15 mouse cellular contexts compared by ENCODE assay signal in the genomic region with DNA sequence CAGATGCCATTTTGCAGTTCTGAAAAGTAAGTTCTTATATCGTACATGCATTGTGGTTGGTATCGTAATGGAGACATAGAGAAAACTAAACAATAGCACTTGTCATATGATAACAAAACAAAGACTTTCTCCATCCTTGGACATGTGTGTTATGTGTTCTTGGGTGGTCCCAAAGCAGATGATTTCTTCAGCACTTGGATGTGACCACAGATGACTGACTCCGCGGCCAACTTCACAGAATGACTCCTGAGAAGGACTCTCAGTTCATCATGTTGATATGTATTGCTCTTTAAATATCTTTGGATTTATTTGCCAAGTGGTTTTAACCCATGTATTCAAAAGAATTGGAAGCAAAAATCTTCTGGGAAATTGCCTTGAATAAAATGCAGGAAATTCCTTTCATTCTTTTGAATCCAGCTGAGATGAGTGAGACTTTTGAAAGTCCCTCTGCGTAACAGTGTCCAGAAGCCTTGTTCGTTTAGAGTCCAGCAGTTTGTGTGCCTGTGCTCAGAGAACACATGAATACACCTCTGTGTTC. TPM values are rescaled to one million over a fixed set of nuclear protein-coding genes. Genes with fewer than 3 reads are reported as not detected.
DNase-seq lines count a peak whose midpoint lies in the region; ATAC-seq and TF ChIP-seq lines count a peak whose summit lies in the region.
"Had no signal": no experiment of that assay in that cellular context is flagged by ENCODE, and none has a peak within 500 bp of the region (broad histone marks: within the 10 kb centered on the region; RNA-seq: fewer than 3 reads in every experiment).

No protein-coding gene starts in this region.

- H3K27me3 ChIP-seq in heart, embryonic 11.5 days (ENCODE audit: control insufficient read depth, insufficient read depth, low read length) = no peaks in the 10 kb centered on the region
- H3K27me3 ChIP-seq in kidney, postnatal 0 days (ENCODE audit: insufficient read depth, low read length) = no peaks in the 10 kb centered on the region
- H3K27me3 ChIP-seq in hindbrain, embryonic 10.5 days (ENCODE audit: insufficient read depth, poor library complexity, severe bottlenecking) = no peaks in the 10 kb centered on the region

- WGBS in heart, embryonic 11.5 days (ENCODE audit: insufficient replicate concordance) = 70% methylated on average over 6 of the region's 6 CpGs
- 56% methylated on average over 6 of the region's 6 CpGs for WGBS in kidney, postnatal 0 days
- WGBS in hindbrain, embryonic 10.5 days = 71% methylated on average over 6 of the region's 6 CpGs

- H3K4me2 ChIP-seq in heart, embryonic 11.5 days = no peak overlapping the region
- no peak overlapping the region for H3K4me2 ChIP-seq in kidney, postnatal 0 days (ENCODE audit: low read length)

- intact Hi-C loops in heart, postnatal 14 days (cut with DNase I) = loop anchor here (5.0 kb wide), 1 partner anchor 70 kb away; no protein-coding TSS in a partner anchor

- TF ChIP-seq CTCF in kidney, postnatal 0 days (IDR thresholded peaks at IDR 0.05; ENCODE audit: low read depth) = no peak

- no peak for ATAC-seq in heart, embryonic 11.5 days (replicated peaks; ENCODE audit: insufficient number of reproducible peaks, low FRiP score, low TSS enrichment)
- ATAC-seq in kidney, postnatal 0 days (replicated peaks; ENCODE audit: low FRiP score, low read depth) = no peak
- ATAC-seq: forebrain, embryonic 14.5 days; liver, postnatal 0 days had no signal

- H3K36me3 ChIP-seq in heart, embryonic 11.5 days (ENCODE audit: control insufficient read depth, insufficient read depth, low read length) = no peaks in the 10 kb centered on the region
- no peaks in the 10 kb centered on the region for H3K36me3 ChIP-seq in kidney, postnatal 0 days (ENCODE audit: insufficient read depth, low read length)
- H3K36me3 ChIP-seq in hindbrain, embryonic 10.5 days = no peaks in the 10 kb centered on the region

- H3K4me3 ChIP-seq in heart, embryonic 11.5 days (ENCODE audit: low read depth, low read length) = no peak overlapping the region
- no peak overlapping the region for H3K4me3 ChIP-seq in kidney, postnatal 0 days (replicated peaks; ENCODE audit: low read depth, low read length)
- no peak overlapping the region for H3K4me3 ChIP-seq in hindbrain, embryonic 10.5 days
- H3K4me3 ChIP-seq: erythroblast, embryonic 14.5 days had no signal

- H3K9me3 ChIP-seq in heart, embryonic 11.5 days (replicated peaks; ENCODE audit: control insufficient read depth, low read length) = no peaks in the 10 kb centered on the region
- no peaks in the 10 kb centered on the region for H3K9me3 ChIP-seq in kidney, postnatal 0 days (replicated peaks; ENCODE audit: low read length)
- H3K9me3 ChIP-seq in hindbrain, embryonic 10.5 days = no peaks in the 10 kb centered on the region

- H3K4me1 ChIP-seq in heart, embryonic 11.5 days (ENCODE audit: control insufficient read depth, insufficient read depth, low read length) = peaks cover 5% of the 10 kb centered on the region; the same call in 1 of the 2 replicates
- no peaks in the 10 kb centered on the region for H3K4me1 ChIP-seq in kidney, postnatal 0 days (replicated peaks; ENCODE audit: insufficient read depth, low read length)
- H3K4me1 ChIP-seq in hindbrain, embryonic 10.5 days (replicated peaks) = no peaks in the 10 kb centered on the region; the same call in 1 of the 2 replicates

- H3K9ac ChIP-seq in heart, embryonic 11.5 days (ENCODE audit: low read depth, low read length) = no peak overlapping the region
- no peak overlapping the region for H3K9ac ChIP-seq in kidney, postnatal 0 days (ENCODE audit: low read depth, low read length)
- H3K9ac ChIP-seq: liver, postnatal 0 days had no signal

- peak overlapping the region; percentile 37; the same call in 1 of the 2 replicates for H3K27ac ChIP-seq in heart, embryonic 11.5 days (ENCODE audit: low read depth, low read length)
- H3K27ac ChIP-seq in kidney, postnatal 0 days = no peak overlapping the region
- no peak overlapping the region for H3K27ac ChIP-seq in hindbrain, embryonic 10.5 days

- no peak for DNase-seq in heart, postnatal 14 days
- DNase-seq in kidney, postnatal 0 days (ENCODE audit: low spot score) = peak; percentile 70
- no peak for DNase-seq in kidney, adult 11 months
- DNase-seq in retina, postnatal 1 day = peak; percentile 46
- DNase-seq in retina, embryonic 14.5 days (ENCODE audit: low spot score) = no peak
- no peak for DNase-seq in hindbrain, embryonic 10.5 days (ENCODE audit: low spot score)
- DNase-seq: B cell, adult 2 months; cerebellum, adult 9-11 months; liver; liver, postnatal 0 days; spleen, adult 18-20 months; thymus, adult 18-20 months had no signal

RNA-seq across cellular contexts. Expression of a gene that starts 52.3 kb away (rescaled TPM):
- polyA plus RNA-seq in heart, embryonic 11.5 days (2014; fragmentation: Nextera tagmentation; extraction: Ambion mirVana) = 51.5 and 54.2 TPM in 2 replicates
- 10 to 100 TPM; 66.4 to 68.5 TPM for total RNA-seq in heart, postnatal 14 days (2021)
- polyA plus RNA-seq in kidney, postnatal 0 days (2015; fragmentation: Nextera tagmentation; extraction: Ambion mirVana) = 45.5 and 50.7 TPM in 2 replicates
- polyA plus RNA-seq in hindbrain, embryonic 10.5 days (2016; fragmentation: Nextera tagmentation; extraction: Ambion mirVana) = 33.8 and 40.5 TPM in 2 replicates

Comparison
In these comparisons a context has a peak if more than half of its experiments do, and no peak if none do; other contexts are left out.
1. DNase-seq: peak in kidney, postnatal 0 days (single experiment) and retina, postnatal 1 day (single experiment); none in heart, postnatal 14 days (0 of 2), kidney, adult 11 months (single experiment), retina, embryonic 14.5 days (single experiment) and hindbrain, embryonic 10.5 days (single experiment).